Mouse (Mus musculus): ENCODE measurements at regions not wholly inside any gene's neighbourhood (a gene's known extent, or its start where the extent isn't known, plus 50 kb on each side); places are given as distances from the start of the nearest gene placed in this dataset.

DNA sequence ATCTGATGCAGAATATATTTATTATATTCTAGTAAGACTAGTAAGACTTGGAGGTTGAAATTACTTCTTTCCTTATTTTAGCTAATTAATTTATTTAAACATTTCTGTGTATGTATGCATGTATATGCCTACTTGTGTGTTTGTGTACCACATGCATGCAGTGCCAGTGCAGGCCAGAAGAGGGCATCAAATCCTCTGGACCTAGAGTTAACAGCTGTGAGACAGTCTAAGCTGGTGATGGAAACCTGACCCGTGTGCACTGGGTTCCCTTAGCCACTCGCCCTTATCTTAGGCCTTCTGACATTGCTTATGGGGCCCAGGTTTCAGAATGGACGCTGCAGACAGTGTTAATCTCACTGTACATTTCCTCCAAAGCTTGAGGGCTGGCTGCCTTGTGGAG lies 302.2 kb downstream of the Lyplal1 start:
- Histone ChIP-seq H3K4me3 (ENCODE audit: insufficient read depth, low read depth, low read length) (no peak overlapping the region), H3K4me1 (ENCODE audit: control insufficient read depth, insufficient read depth, low read length) (no peaks in the 10 kb centered on the region), H3K9ac (ENCODE audit: low read depth, low read length) (no peak overlapping the region), H3K36me3 (ENCODE audit: control insufficient read depth, insufficient read depth, low read length) (no peaks in the 10 kb centered on the region), H3K27ac (replicated peaks; ENCODE audit: insufficient read depth, low read depth, low read length) (no peak overlapping the region), H3K27me3 (ENCODE audit: control insufficient read depth, insufficient read depth, low read length) (no peaks in the 10 kb centered on the region), H3K79me2 (ENCODE audit: control insufficient read depth, insufficient read depth, low read length) (no peaks in the 10 kb centered on the region)
- 84% methylated on average over 3 of the region's 3 CpGs for WGBS
- peak; percentile 34; the same call in 1 of the 2 replicates for TF ChIP-seq CTCF (IDR thresholded peaks at IDR 0.05; ENCODE audit: low read depth, low read length)
- no peak for TF ChIP-seq POLR2A (IDR thresholded peaks at IDR 0.05; ENCODE audit: extremely low read depth, insufficient read depth, low read length)
- DNase-seq (ENCODE audit: extremely low read depth, low read depth, low spot score), result no peak

DNA sequence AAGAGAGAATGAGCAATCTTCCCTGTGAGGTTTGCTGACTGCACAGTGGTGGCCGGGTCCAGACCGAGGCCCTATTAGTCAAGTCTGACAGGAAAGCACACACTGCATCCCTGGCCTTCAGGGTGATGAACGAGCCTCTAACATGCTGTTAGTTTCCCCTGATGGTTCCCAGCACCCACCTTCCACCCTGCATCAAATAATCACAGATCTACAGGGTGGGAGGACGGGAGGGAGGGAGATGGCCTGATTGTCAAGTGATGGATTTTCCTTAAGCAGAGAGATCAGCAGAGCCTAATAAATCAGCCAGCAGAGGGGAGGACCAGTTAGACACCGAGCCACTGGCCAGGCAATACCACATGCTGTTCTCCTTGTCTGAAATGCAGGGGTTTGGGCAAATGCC lies 298.1 kb downstream of the Lyplal1 start:
- no peak overlapping the region for H3K9ac ChIP-seq (ENCODE audit: low read depth, low read length)
- no peaks in the 10 kb centered on the region for H3K79me2 ChIP-seq (ENCODE audit: control insufficient read depth, insufficient read depth, low read length)
- WGBS, result 61% methylated on average over 5 of the region's 5 CpGs
- H3K4me1 ChIP-seq (ENCODE audit: control insufficient read depth, insufficient read depth, low read length), result peaks cover 1% of the 10 kb centered on the region; the same call in 1 of the 2 replicates
- DNase-seq (ENCODE audit: extremely low read depth, low read depth, low spot score), result no peak
- H3K27ac ChIP-seq (replicated peaks; ENCODE audit: insufficient read depth, low read depth, low read length), result no peak overlapping the region
- H3K4me3 ChIP-seq (ENCODE audit: insufficient read depth, low read depth, low read length), result no peak overlapping the region
- no peaks in the 10 kb centered on the region for H3K36me3 ChIP-seq (ENCODE audit: control insufficient read depth, insufficient read depth, low read length)
- no peak for TF ChIP-seq CTCF (IDR thresholded peaks at IDR 0.05; ENCODE audit: low read depth, low read length)
- TF ChIP-seq POLR2A (IDR thresholded peaks at IDR 0.05; ENCODE audit: extremely low read depth, insufficient read depth, low read length), result no peak
- H3K27me3 ChIP-seq (ENCODE audit: control insufficient read depth, insufficient read depth, low read length), result no peaks in the 10 kb centered on the region

- H3K27ac ChIP-seq (replicated peaks; ENCODE audit: insufficient read depth, low read depth, low read length), result no peak overlapping the region
Measured at GRCm38 (mm10) chr1:185822241-185822640, 294.9 kb downstream of the Lyplal1 start.

GRCm38 (mm10) chr1:185823226-185823625 lies 293.9 kb downstream of the Lyplal1 start:
- H3K36me3 ChIP-seq (ENCODE audit: control insufficient read depth, insufficient read depth, low read length), result no peaks in the 10 kb centered on the region
- TF ChIP-seq POLR2A (IDR thresholded peaks at IDR 0.05; ENCODE audit: extremely low read depth, insufficient read depth, low read length) (no peak), CTCF (IDR thresholded peaks at IDR 0.05; ENCODE audit: low read depth, low read length) (no peak)
- 39% methylated on average over 4 of the region's 4 CpGs for WGBS
- H3K27ac ChIP-seq (replicated peaks; ENCODE audit: insufficient read depth, low read depth, low read length), result no peak overlapping the region
- DNase-seq (ENCODE audit: extremely low read depth, low read depth, low spot score), result peak; percentile 53
- no peaks in the 10 kb centered on the region for H3K79me2 ChIP-seq (ENCODE audit: control insufficient read depth, insufficient read depth, low read length)
- no peak overlapping the region for H3K9ac ChIP-seq (ENCODE audit: low read depth, low read length)
- H3K4me1 ChIP-seq (ENCODE audit: control insufficient read depth, insufficient read depth, low read length), result peaks cover 4% of the 10 kb centered on the region; the same call in 1 of the 2 replicates
- no peaks in the 10 kb centered on the region for H3K27me3 ChIP-seq (ENCODE audit: control insufficient read depth, insufficient read depth, low read length)
- H3K4me3 ChIP-seq (ENCODE audit: insufficient read depth, low read depth, low read length), result no peak overlapping the region

More at GRCm38 (mm10) chr1:185822241-185822640, 294.9 kb downstream of the Lyplal1 start:
- no peaks in the 10 kb centered on the region for H3K36me3 ChIP-seq (ENCODE audit: control insufficient read depth, insufficient read depth, low read length)
- no peaks in the 10 kb centered on the region for H3K27me3 ChIP-seq (ENCODE audit: control insufficient read depth, insufficient read depth, low read length)
- H3K9ac ChIP-seq (ENCODE audit: low read depth, low read length), result no peak overlapping the region
- H3K79me2 ChIP-seq (ENCODE audit: control insufficient read depth, insufficient read depth, low read length), result no peaks in the 10 kb centered on the region
- TF ChIP-seq POLR2A (IDR thresholded peaks at IDR 0.05; ENCODE audit: extremely low read depth, insufficient read depth, low read length), result no peak
- TF ChIP-seq CTCF (IDR thresholded peaks at IDR 0.05; ENCODE audit: low read depth, low read length), result no peak
- DNase-seq (ENCODE audit: extremely low read depth, low read depth, low spot score), result no peak
- H3K4me3 ChIP-seq (ENCODE audit: insufficient read depth, low read depth, low read length), result no peak overlapping the region
- 41% methylated on average over 8 of the region's 8 CpGs for WGBS
- peaks cover 4% of the 10 kb centered on the region; the same call in 1 of the 2 replicates for H3K4me1 ChIP-seq (ENCODE audit: control insufficient read depth, insufficient read depth, low read length)

GRCm38 (mm10) chr1:185823956-185824355 lies 293.2 kb downstream of the Lyplal1 start:
- TF ChIP-seq POLR2A (IDR thresholded peaks at IDR 0.05; ENCODE audit: extremely low read depth, insufficient read depth, low read length) (no peak), CTCF (IDR thresholded peaks at IDR 0.05; ENCODE audit: low read depth, low read length) (no peak)
- no peak overlapping the region for H3K4me3 ChIP-seq (ENCODE audit: insufficient read depth, low read depth, low read length)
- H3K4me1 ChIP-seq (ENCODE audit: control insufficient read depth, insufficient read depth, low read length), result peaks cover 4% of the 10 kb centered on the region; the same call in 1 of the 2 replicates
- peak; percentile 31 for DNase-seq (ENCODE audit: extremely low read depth, low read depth, low spot score)
- no peak overlapping the region for H3K27ac ChIP-seq (replicated peaks; ENCODE audit: insufficient read depth, low read depth, low read length)
- 35% methylated on average over 5 of the region's 5 CpGs for whole genome bisulfite sequencing
- H3K79me2 ChIP-seq (ENCODE audit: control insufficient read depth, insufficient read depth, low read length), result no peaks in the 10 kb centered on the region
- no peaks in the 10 kb centered on the region for H3K27me3 ChIP-seq (ENCODE audit: control insufficient read depth, insufficient read depth, low read length)
- H3K36me3 ChIP-seq (ENCODE audit: control insufficient read depth, insufficient read depth, low read length), result no peaks in the 10 kb centered on the region
- no peak overlapping the region for H3K9ac ChIP-seq (ENCODE audit: low read depth, low read length)

DNA sequence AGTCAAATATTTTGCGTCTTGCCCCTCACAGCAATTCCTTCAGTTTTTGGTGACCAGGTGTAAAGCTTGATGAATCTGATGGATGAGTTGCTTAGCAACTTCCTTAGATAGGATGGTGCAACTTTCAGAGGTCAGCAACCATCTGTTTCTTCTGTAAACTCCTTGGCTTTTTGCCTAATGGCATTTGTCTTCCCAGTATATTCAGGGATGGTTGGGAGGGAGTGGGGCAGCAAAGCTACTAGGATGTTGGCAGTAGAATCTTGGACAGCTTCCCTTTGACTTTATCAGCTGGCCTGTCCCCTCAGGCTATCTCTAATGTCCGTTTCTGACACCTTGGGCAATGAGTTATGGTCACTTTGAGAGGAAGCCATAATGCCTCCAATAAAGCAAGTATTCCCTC lies 289.1 kb downstream of the Lyplal1 start:
- Histone ChIP-seq H3K36me3 (ENCODE audit: control insufficient read depth, insufficient read depth, low read length) (no peaks in the 10 kb centered on the region), H3K27ac (replicated peaks; ENCODE audit: insufficient read depth, low read depth, low read length) (no peak overlapping the region), H3K4me1 (ENCODE audit: control insufficient read depth, insufficient read depth, low read length) (peaks cover 4% of the 10 kb centered on the region; the same call in 1 of the 2 replicates), H3K9ac (ENCODE audit: low read depth, low read length) (no peak overlapping the region), H3K27me3 (ENCODE audit: control insufficient read depth, insufficient read depth, low read length) (no peaks in the 10 kb centered on the region), H3K4me3 (ENCODE audit: insufficient read depth, low read depth, low read length) (no peak overlapping the region), H3K79me2 (ENCODE audit: control insufficient read depth, insufficient read depth, low read length) (no peaks in the 10 kb centered on the region)
- TF ChIP-seq CTCF (IDR thresholded peaks at IDR 0.05; ENCODE audit: low read depth, low read length) (no peak), POLR2A (IDR thresholded peaks at IDR 0.05; ENCODE audit: extremely low read depth, insufficient read depth, low read length) (no peak)
- DNase-seq (ENCODE audit: extremely low read depth, low read depth, low spot score), result no peak
- 81% methylated on average over 2 of the region's 2 CpGs for WGBS

Measured in liver, adult 2 months (tissue).